Mouse (Mus musculus) T-helper 1 cell (primary cell): ENCODE measurements around the gene Catsperz.

Experiments used
- in situ Hi-C: fragments of 300-600 bp; cut with MboI, MseI; formaldehyde crosslinking; loops from one replicate; pipeline ENCODE4 v1.15.1; 2025; ENCODE audit warnings: high pct_unique_total_duplicates

Catsperz gene

GRCm38 (mm10) chr19:6925307-6925573, at the start of gene Catsperz:
TSS of gene Catsperz (minus strand) at chr19:6925380.
- in situ Hi-C loops: loop anchor here (10.0 kb wide), 1 partner anchor 1230 kb away; no protein-coding TSS in a partner anchor

- in situ Hi-C loops: loop anchor here (5.0 kb wide), 1 partner anchor 43 kb away; the partner anchor contains the start of gene Fermt3
These were observed 49.3 kb upstream of the Catsperz start, which contains the start of gene Ppp1r14b for GRCm38 (mm10) chr19:6974211-6975205. TSS of gene Ppp1r14b (plus strand) at chr19:6974968.

GRCm38 (mm10) chr19:6973581-6974190, 48.5 kb upstream of the Catsperz start:
- in situ Hi-C loops: no loop called here

- in situ Hi-C loops: no loop called here
These were observed 47.2 kb upstream of the Catsperz start for GRCm38 (mm10) chr19:6972247-6972917.

- in situ Hi-C loops: no loop called here
These were observed 46.5 kb upstream of the Catsperz start for GRCm38 (mm10) chr19:6971644-6972043.

- in situ Hi-C loops: no loop called here
These were observed 45.4 kb upstream of the Catsperz start for GRCm38 (mm10) chr19:6970460-6971085.

GRCm38 (mm10) chr19:6969665-6970381, 44.6 kb upstream of the Catsperz start:
- in situ Hi-C loops: no loop called here

- in situ Hi-C loops: no loop called here
These were observed 44.1 kb upstream of the Catsperz start for GRCm38 (mm10) chr19:6969291-6969664.

GRCm38 (mm10) chr19:6968491-6969271, 43.5 kb upstream of the Catsperz start:
- in situ Hi-C loops: no loop called here

GRCm38 (mm10) chr19:6956461-6956860, 31.3 kb upstream of the Catsperz start:
- in situ Hi-C loops: no loop called here

GRCm38 (mm10) chr19:6955424-6955823, 30.2 kb upstream of the Catsperz start:
- in situ Hi-C loops: no loop called here

GRCm38 (mm10) chr19:6954046-6954445, 28.9 kb upstream of the Catsperz start:
- in situ Hi-C loops: no loop called here

- in situ Hi-C loops: no loop called here
These were observed 27.5 kb upstream of the Catsperz start for GRCm38 (mm10) chr19:6952712-6953037.

- in situ Hi-C loops: no loop called here
These were observed 27.0 kb upstream of the Catsperz start for GRCm38 (mm10) chr19:6951994-6952711.

GRCm38 (mm10) chr19:6951381-6951968, 26.3 kb upstream of the Catsperz start:
- in situ Hi-C loops: no loop called here

- in situ Hi-C loops: no loop called here
These were observed 25.5 kb upstream of the Catsperz start for GRCm38 (mm10) chr19:6950613-6951153.

- in situ Hi-C loops: no loop called here
These were observed 24.8 kb upstream of the Catsperz start for GRCm38 (mm10) chr19:6949951-6950350.

- in situ Hi-C loops: no loop called here
These were observed 24.4 kb upstream of the Catsperz start for GRCm38 (mm10) chr19:6949532-6949931.

- in situ Hi-C loops: no loop called here
These were observed 23.0 kb upstream of the Catsperz start for GRCm38 (mm10) chr19:6948186-6948585.
